Mouse (Mus musculus) liver, embryonic 15.5 days (tissue): Measurements from ENCODE around the gene Eps8l2. TPM values are rescaled to one million over a fixed set of nuclear protein-coding genes. Genes with fewer than 3 reads are reported as not detected.
A peak's percentile ranks its signal among the peaks of the same experiment; 100 is the strongest.

Experiments
- ATAC-seq: fragments of 200-750 bp; cut with Nextera tagmentation; 2 replicates; pipeline ENCODE4 v1.8.0; 2017; ENCODE audit warnings: moderate number of reproducible peaks, mild to moderate bottlenecking, moderate library complexity; ENCODE audit not compliant: insufficient read depth
- H3K27ac ChIP-seq: fragments of 300-500 bp; sonication (generic); replicated peaks from 2 replicates; pipeline ENCODE4 v1.5.1; 2015; ENCODE audit warnings: mild to moderate bottlenecking, inconsistent platforms
- H3K27me3 ChIP-seq: fragments of 300-500 bp; sonication (generic); 2 replicates; pipeline ENCODE4 v1.6.1; 2015; ENCODE audit warnings: mild to moderate bottlenecking, inconsistent platforms
- H3K36me3 ChIP-seq: fragments of 300-500 bp; sonication (generic); replicated peaks from 2 replicates; pipeline ENCODE4 v1.6.1; 2015; ENCODE audit warnings: moderate library complexity, mild to moderate bottlenecking, inconsistent platforms
- H3K4me1 ChIP-seq: fragments of 300-500 bp; sonication (generic); replicated peaks from 2 replicates; pipeline ENCODE4 v1.6.1; 2015; ENCODE audit warnings: inconsistent platforms
- H3K4me2 ChIP-seq: fragments of 300-500 bp; sonication (generic); 2 replicates; pipeline ENCODE4 v1.6.1; 2015; ENCODE audit warnings: moderate library complexity, mild to moderate bottlenecking, inconsistent platforms
- H3K4me3 ChIP-seq: fragments of 300-500 bp; sonication (generic); replicated peaks from 2 replicates; pipeline ENCODE4 v1.5.1; 2015; ENCODE audit warnings: mild to moderate bottlenecking, inconsistent platforms
- H3K9ac ChIP-seq: fragments of 300-500 bp; sonication (generic); 2 replicates; pipeline ENCODE4 v1.6.1; 2015; ENCODE audit warnings: moderate library complexity, mild to moderate bottlenecking, inconsistent platforms
- H3K9me3 ChIP-seq: fragments of 300-500 bp; sonication (generic); replicated peaks from 2 replicates; pipeline ENCODE4 v1.6.1; 2016; ENCODE audit warnings: inconsistent platforms
- WGBS: fragments of 180-500 bp; shearing (Covaris S2); methylation state at CpG from one replicate; pipeline ENCODE4 v1.1.7; 2015; ENCODE audit warnings: mixed read lengths; ENCODE audit not compliant: insufficient replicate concordance; 5-methylcytosine and 5-hydroxymethylcytosine counted together
- polyA plus RNA-seq: library from polyadenylated mRNA; unstranded; fragments of >200 nt; fragmentation: Nextera tagmentation; extraction: Ambion mirVana; gene quantifications from 2 replicates; pipeline ENCODE4 v1.2.1, GENCODE M21; 2015

The Eps8l2 gene
- polyA plus RNA-seq, 1 experiment from 2014 or later = 16.6 TPM

GRCm38 (mm10) chr7:141367358-141367757, 28.7 kb downstream of the Eps8l2 start:
- peaks cover 54% of the 10 kb centered on the region for H3K4me1 ChIP-seq
- 73% methylated on average over 4 of the region's 4 CpGs for WGBS
- ATAC-seq = no peak

GRCm38 (mm10) chr7:141369918-141370317, 31.2 kb downstream of the Eps8l2 start:
- H3K4me2 ChIP-seq = no peak overlapping the region
- no peak overlapping the region for H3K9ac ChIP-seq
- H3K27ac ChIP-seq = peak overlapping the region; percentile 36
- no peak for ATAC-seq
- H3K4me1 ChIP-seq = peaks cover 45% of the 10 kb centered on the region
- 37% methylated on average over 5 of the region's 5 CpGs for WGBS
- H3K9me3 ChIP-seq = no peaks in the 10 kb centered on the region
- H3K4me3 ChIP-seq = no peak overlapping the region
- H3K27me3 ChIP-seq = no peaks in the 10 kb centered on the region
- no peaks in the 10 kb centered on the region for H3K36me3 ChIP-seq

More at GRCm38 (mm10) chr7:141367358-141367757, 28.7 kb downstream of the Eps8l2 start:
- H3K4me2 ChIP-seq = no peak overlapping the region
- H3K27ac ChIP-seq = no peak overlapping the region
- H3K27me3 ChIP-seq = no peaks in the 10 kb centered on the region
- H3K9ac ChIP-seq = no peak overlapping the region
- H3K4me3 ChIP-seq = no peak overlapping the region
- H3K36me3 ChIP-seq = no peaks in the 10 kb centered on the region
- H3K9me3 ChIP-seq = no peaks in the 10 kb centered on the region

GRCm38 (mm10) chr7:141371942-141372595, 33.4 kb downstream of the Eps8l2 start:
- Histone ChIP-seq H3K4me3 (no peak overlapping the region), H3K27me3 (no peaks in the 10 kb centered on the region), H3K4me2 (no peak overlapping the region), H3K4me1 (peaks cover 32% of the 10 kb centered on the region), H3K36me3 (no peaks in the 10 kb centered on the region), H3K27ac (peak overlapping the region; percentile 29), H3K9ac (no peak overlapping the region), H3K9me3 (no peaks in the 10 kb centered on the region)
- WGBS = 48% methylated on average over 6 of the region's 6 CpGs
- ATAC-seq = no peak

GRCm38 (mm10) chr7:141373611-141374010, 34.9 kb downstream of the Eps8l2 start:
- no peaks in the 10 kb centered on the region for H3K36me3 ChIP-seq
- H3K9ac ChIP-seq = no peak overlapping the region
- H3K27me3 ChIP-seq = no peaks in the 10 kb centered on the region
- H3K4me1 ChIP-seq = peaks cover 32% of the 10 kb centered on the region
- H3K4me3 ChIP-seq = no peak overlapping the region
- ATAC-seq = no peak
- 0 out of 2 replicates have a peak overlapping the region, but pooled peaks have one; percentile 14 for H3K27ac ChIP-seq
- H3K4me2 ChIP-seq = no peak overlapping the region
- 64% methylated on average over 6 of the region's 6 CpGs for whole genome bisulfite sequencing
- no peaks in the 10 kb centered on the region for H3K9me3 ChIP-seq

- Histone ChIP-seq H3K27me3 (no peaks in the 10 kb centered on the region), H3K4me1 (peaks cover 35% of the 10 kb centered on the region), H3K4me2 (no peak overlapping the region), H3K4me3 (no peak overlapping the region), H3K36me3 (no peaks in the 10 kb centered on the region), H3K27ac (no peak overlapping the region), H3K9me3 (no peaks in the 10 kb centered on the region), H3K9ac (no peak overlapping the region)
- no peak; the same call in 1 of the 2 replicates for ATAC-seq
These were observed 35.7 kb downstream of the Eps8l2 start for GRCm38 (mm10) chr7:141374399-141374798.

GRCm38 (mm10) chr7:141379584-141379983, 40.9 kb downstream of the Eps8l2 start:
- no peak overlapping the region for H3K9ac ChIP-seq
- H3K4me3 ChIP-seq = no peak overlapping the region
- H3K4me2 ChIP-seq = no peak overlapping the region
- WGBS = 38% methylated on average over 4 of the region's 4 CpGs
- ATAC-seq = peak; percentile 37; the same call in 1 of the 2 replicates
- peak overlapping the region; percentile 49; the same call in 1 of the 2 replicates for H3K27ac ChIP-seq
- H3K36me3 ChIP-seq = no peaks in the 10 kb centered on the region
- no peaks in the 10 kb centered on the region for H3K27me3 ChIP-seq
- peaks cover 35% of the 10 kb centered on the region for H3K4me1 ChIP-seq
- no peaks in the 10 kb centered on the region for H3K9me3 ChIP-seq

- H3K4me3 ChIP-seq = no peak overlapping the region
- no peaks in the 10 kb centered on the region for H3K36me3 ChIP-seq
- H3K27ac ChIP-seq = peak overlapping the region; percentile 54
- no peaks in the 10 kb centered on the region for H3K9me3 ChIP-seq
- no peak overlapping the region for H3K9ac ChIP-seq
- no peaks in the 10 kb centered on the region for H3K27me3 ChIP-seq
- H3K4me2 ChIP-seq = no peak overlapping the region
- WGBS = 55% methylated on average over 4 of the region's 4 CpGs
- ATAC-seq = no peak
- H3K4me1 ChIP-seq = peaks cover 35% of the 10 kb centered on the region
These were observed 42.6 kb downstream of the Eps8l2 start for GRCm38 (mm10) chr7:141381068-141381835.

GRCm38 (mm10) chr7:141387807-141388486, 49.3 kb downstream of the Eps8l2 start:
- Histone ChIP-seq H3K27ac (peak overlapping the region; percentile 100), H3K9me3 (no peaks in the 10 kb centered on the region), H3K4me1 (peaks cover 62% of the 10 kb centered on the region), H3K4me3 (no peak overlapping the region), H3K4me2 (peak overlapping the region; percentile 29; the same call in 1 of the 2 replicates), H3K27me3 (no peaks in the 10 kb centered on the region), H3K9ac (0 out of 2 replicates have a peak overlapping the region, but pooled peaks have one; percentile 1), H3K36me3 (no peaks in the 10 kb centered on the region)
- 19% methylated on average over 2 of the region's 2 CpGs for WGBS
- no peak for ATAC-seq

- Histone ChIP-seq H3K36me3 (no peaks in the 10 kb centered on the region), H3K9ac (0 out of 2 replicates have a peak overlapping the region, but pooled peaks have one; percentile 1), H3K27ac (peak overlapping the region; percentile 100), H3K27me3 (no peaks in the 10 kb centered on the region), H3K4me3 (no peak overlapping the region), H3K4me2 (peak overlapping the region; percentile 29; the same call in 1 of the 2 replicates), H3K9me3 (no peaks in the 10 kb centered on the region), H3K4me1 (peaks cover 65% of the 10 kb centered on the region)
- WGBS = 11% methylated on average over 3 of the region's 3 CpGs
- ATAC-seq = 0 out of 2 replicates have a peak, but pooled peaks have one; percentile 2
These were observed 49.9 kb downstream of the Eps8l2 start for GRCm38 (mm10) chr7:141388487-141389109.

- peaks cover 82% of the 10 kb centered on the region for H3K4me1 ChIP-seq
- no peaks in the 10 kb centered on the region for H3K27me3 ChIP-seq
- peak overlapping the region; percentile 85; the same call in 1 of the 2 replicates for H3K9ac ChIP-seq
- H3K4me3 ChIP-seq = peak overlapping the region; percentile 82
- peak overlapping the region; percentile 100 for H3K27ac ChIP-seq
- peaks cover 4% of the 10 kb centered on the region for H3K36me3 ChIP-seq
- ATAC-seq = no peak
- no peaks in the 10 kb centered on the region for H3K9me3 ChIP-seq
- H3K4me2 ChIP-seq = peak overlapping the region; percentile 96
- WGBS = 40% methylated on average over 9 of the region's 9 CpGs
These were observed 51.9 kb downstream of the Eps8l2 start for GRCm38 (mm10) chr7:141390326-141391259.
